Mouse (Mus musculus): ENCODE results near the gene Swsap1. TPM values are rescaled to one million over a fixed set of nuclear protein-coding genes. Genes with fewer than 3 reads are reported as not detected.

The Swsap1 gene
- polyA plus RNA-seq, 1 experiment from 2014 or later: 10.1 TPM

Other genes with a start within 250 kb of the Swsap1 start
- 7.3 and 8.3 TPM in 2 replicates for gene Ldlr, start 232.3 kb upstream of the Swsap1 start, polyA plus RNA-seq (2014; fragmentation: Nextera tagmentation; extraction: Ambion mirVana)
- gene Spc24, start 195.5 kb upstream of the Swsap1 start, polyA plus RNA-seq (2014; fragmentation: Nextera tagmentation; extraction: Ambion mirVana): 11.2 and 12.5 TPM in 2 replicates
- 1.3 and 2.4 TPM in 2 replicates for gene Kank2, start 157.0 kb upstream of the Swsap1 start, polyA plus RNA-seq (2014; fragmentation: Nextera tagmentation; extraction: Ambion mirVana)
- gene Angptl8, start 120.2 kb upstream of the Swsap1 start, polyA plus RNA-seq (2014; fragmentation: Nextera tagmentation; extraction: Ambion mirVana): 0.24 and 0.53 TPM in 2 replicates
- 8.2 and 13.8 TPM in 2 replicates for gene Dock6, start 103.1 kb upstream of the Swsap1 start, polyA plus RNA-seq (2014; fragmentation: Nextera tagmentation; extraction: Ambion mirVana)
- 12.0 and 21.4 TPM in 2 replicates for gene Rab3d, start 37.6 kb upstream of the Swsap1 start, polyA plus RNA-seq (2014; fragmentation: Nextera tagmentation; extraction: Ambion mirVana)
- 7.0 and 8.1 TPM in 2 replicates for gene Ccdc159, start 28.3 kb upstream of the Swsap1 start, polyA plus RNA-seq (2014; fragmentation: Nextera tagmentation; extraction: Ambion mirVana)
- gene Tmem205, start 28.2 kb upstream of the Swsap1 start, polyA plus RNA-seq (2014; fragmentation: Nextera tagmentation; extraction: Ambion mirVana): 48.6 and 49.6 TPM in 2 replicates
- 83.5 and 89.6 TPM in 2 replicates for gene Plppr2, start 18.7 kb upstream of the Swsap1 start, polyA plus RNA-seq (2014; fragmentation: Nextera tagmentation; extraction: Ambion mirVana)
- gene Epor, start 7.8 kb downstream of the Swsap1 start, polyA plus RNA-seq (2014; fragmentation: Nextera tagmentation; extraction: Ambion mirVana): 0.67 and 2.0 TPM in 2 replicates
- 1.8 TPM in 2 replicates for gene Rgl3, start 33.7 kb downstream of the Swsap1 start, polyA plus RNA-seq (2014; fragmentation: Nextera tagmentation; extraction: Ambion mirVana)
- gene Ccdc151, start 46.9 kb downstream of the Swsap1 start, polyA plus RNA-seq (2014; fragmentation: Nextera tagmentation; extraction: Ambion mirVana): 2.9 and 5.4 TPM in 2 replicates
- 74.1 and 77.5 TPM in 2 replicates for gene Prkcsh, start 47.1 kb downstream of the Swsap1 start, polyA plus RNA-seq (2014; fragmentation: Nextera tagmentation; extraction: Ambion mirVana)
- gene Elavl3, start 96.3 kb downstream of the Swsap1 start, polyA plus RNA-seq (2014; fragmentation: Nextera tagmentation; extraction: Ambion mirVana): 132 and 146 TPM in 2 replicates
- gene Gm49318, start 115.5 kb downstream of the Swsap1 start, polyA plus RNA-seq (2014; fragmentation: Nextera tagmentation; extraction: Ambion mirVana): not detected in 2 replicates
- 13.5 and 14.2 TPM in 2 replicates for gene Zfp653, start 115.6 kb downstream of the Swsap1 start, polyA plus RNA-seq (2014; fragmentation: Nextera tagmentation; extraction: Ambion mirVana)
- 56.8 and 64.2 TPM in 2 replicates for gene Ecsit, start 129.7 kb downstream of the Swsap1 start, polyA plus RNA-seq (2014; fragmentation: Nextera tagmentation; extraction: Ambion mirVana)
- 0.43 and 0.66 TPM in 2 replicates for gene Cnn1, start 143.5 kb downstream of the Swsap1 start, polyA plus RNA-seq (2014; fragmentation: Nextera tagmentation; extraction: Ambion mirVana)
- 177 and 196 TPM in 2 replicates for gene Elof1, start 161.4 kb downstream of the Swsap1 start, polyA plus RNA-seq (2014; fragmentation: Nextera tagmentation; extraction: Ambion mirVana)
- gene Acp5, start 180.0 kb downstream of the Swsap1 start, polyA plus RNA-seq (2014; fragmentation: Nextera tagmentation; extraction: Ambion mirVana): 0.26 and 0.40 TPM in 2 replicates
- 91.8 and 99.3 TPM in 2 replicates for gene Pigyl, start 201.1 kb downstream of the Swsap1 start, polyA plus RNA-seq (2014; fragmentation: Nextera tagmentation; extraction: Ambion mirVana)
- 0.17 and 0.67 TPM in 2 replicates for gene Zfp872, start 232.3 kb downstream of the Swsap1 start, polyA plus RNA-seq (2014; fragmentation: Nextera tagmentation; extraction: Ambion mirVana)

All from neural tube, embryonic 14.5 days (tissue).